Mouse (Mus musculus) B cell, adult 2 months (primary cell): ENCODE measurements at regions not wholly inside any gene's neighbourhood (a gene's known extent, or its start where the extent isn't known, plus 50 kb on each side); places are given as distances from the start of the nearest gene placed in this dataset.

Experiments used
- DNase-seq, 2 experiments: peaks; one replicate each; pipeline ENCODE4 v3.0.0; 2022

DNA sequence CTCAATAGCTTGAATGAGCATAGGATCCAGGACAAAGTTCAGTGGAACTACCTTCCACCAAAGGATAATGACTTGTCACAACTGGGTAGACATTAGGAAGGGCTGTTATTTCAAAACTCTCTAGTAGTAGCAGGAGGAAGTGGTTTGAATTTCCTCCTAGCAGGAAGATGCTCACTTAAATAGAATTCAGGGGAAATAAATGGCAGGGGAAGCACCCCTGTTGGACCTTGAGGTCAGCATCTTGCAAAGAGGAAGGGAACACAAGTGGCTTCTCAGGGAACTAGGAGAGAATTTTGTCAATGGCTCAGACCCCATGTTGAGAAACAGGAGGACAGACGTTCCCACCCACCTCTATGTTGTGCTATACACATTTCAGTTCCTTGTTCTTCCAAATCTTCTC, 178.4 kb upstream of the Jun start:
- no peak for DNase-seq

DNA sequence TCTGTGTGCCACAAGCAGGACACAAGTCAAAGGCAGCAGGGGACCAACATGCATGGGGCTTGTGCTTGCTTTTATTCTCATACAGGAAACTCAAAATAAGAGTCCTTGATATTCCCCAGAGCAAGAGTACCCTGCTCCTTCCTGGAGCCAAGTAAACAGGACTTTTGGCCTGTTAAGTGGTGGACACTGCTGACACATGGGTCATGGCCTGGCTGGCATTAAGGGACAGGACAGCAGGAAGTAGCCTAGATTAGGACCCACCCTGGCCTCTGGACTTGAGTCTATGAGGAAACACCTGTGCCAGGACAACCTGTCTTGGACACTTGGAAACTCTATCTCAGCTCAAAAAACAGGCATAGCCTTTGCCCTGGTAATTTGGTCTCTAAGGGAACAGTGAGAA, 181.0 kb upstream of the Jun start:
- no peak for DNase-seq

GRCm38 (mm10) chr4:95234030-95234555, 182.1 kb upstream of the Jun start:
- no peak for DNase-seq

DNA sequence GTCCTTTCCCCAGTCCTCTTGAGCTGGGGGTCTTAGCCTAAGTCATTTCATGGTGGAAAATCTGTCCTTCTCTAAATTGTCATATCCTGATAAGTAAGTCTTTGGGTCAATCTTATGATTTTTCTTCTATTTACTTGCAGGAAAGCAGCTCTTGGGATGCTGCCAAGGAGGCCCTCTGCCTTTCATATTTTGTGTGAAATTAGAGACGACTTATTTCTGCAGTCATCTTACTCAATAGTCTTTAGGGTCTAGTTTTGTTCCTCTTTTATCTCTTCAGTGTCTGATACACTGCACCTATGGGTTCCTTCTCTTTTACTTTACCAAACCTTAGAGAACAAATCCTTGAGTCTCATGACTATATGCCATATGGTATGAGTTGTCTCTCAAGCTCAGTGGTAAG, 196.0 kb upstream of the Jun start:
- no peak for DNase-seq

DNA sequence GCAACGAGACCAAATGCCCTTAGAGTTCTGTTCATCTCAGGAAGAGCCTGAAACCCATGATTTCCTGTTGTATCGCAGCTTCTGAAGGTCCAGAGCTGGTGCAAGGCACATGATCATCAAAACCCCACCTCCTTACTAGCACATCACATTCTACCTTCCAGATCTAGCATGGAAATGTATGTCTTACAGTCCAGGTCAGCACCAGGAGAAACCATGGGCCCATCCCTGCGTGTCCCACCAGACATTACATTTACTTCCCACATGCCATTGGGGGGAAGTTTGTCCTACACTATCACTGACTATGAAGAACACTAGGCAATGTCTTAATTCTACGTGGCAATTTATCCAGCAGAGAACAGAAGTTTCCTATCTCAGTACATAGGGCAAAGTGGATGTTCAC, 197.0 kb upstream of the Jun start:
- DNase-seq: no peak

DNA sequence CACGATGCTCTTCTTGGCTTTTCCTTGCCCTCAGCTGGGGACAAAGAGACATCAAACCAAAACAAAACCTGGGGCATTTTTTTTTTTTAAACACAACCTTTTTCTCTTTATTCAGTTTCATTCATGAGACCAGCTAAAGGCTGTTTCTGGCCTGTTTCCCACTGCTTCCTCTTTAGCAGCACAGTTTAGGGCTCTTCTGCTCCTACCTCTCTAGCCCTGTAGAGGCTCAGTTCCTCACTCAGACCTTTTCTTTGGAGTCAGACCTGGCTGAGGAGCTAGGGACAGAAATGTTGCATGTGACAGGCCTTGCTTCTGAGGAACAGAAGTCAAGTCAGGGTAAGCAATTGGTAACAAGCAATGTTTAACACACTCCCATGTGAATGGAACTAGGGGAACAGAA, 198.1 kb upstream of the Jun start:
- no peak for DNase-seq

DNA sequence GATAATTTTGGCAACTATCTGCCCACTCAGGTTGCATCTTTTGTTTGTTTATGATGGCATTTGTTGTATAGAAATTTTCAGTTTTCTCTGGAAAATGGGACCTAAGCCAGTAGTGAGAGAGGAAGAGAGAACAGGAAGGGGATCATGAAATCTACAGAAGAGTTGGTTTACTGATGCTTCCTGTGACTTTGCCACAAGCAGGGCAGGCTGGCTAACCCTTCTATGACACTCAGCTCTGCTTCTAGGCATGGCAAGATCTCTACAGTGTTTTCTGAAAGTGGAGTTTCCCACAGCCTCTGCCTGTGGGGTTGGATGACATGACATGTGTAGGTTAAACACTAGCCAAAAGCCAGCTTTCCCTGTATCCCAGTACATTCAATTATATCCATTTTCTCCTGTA, 217.7 kb upstream of the Jun start:
- DNase-seq: no peak

- no peak for DNase-seq
Observed at GRCm38 (mm10) chr4:95270389-95270788, 218.4 kb upstream of the Jun start.

DNA sequence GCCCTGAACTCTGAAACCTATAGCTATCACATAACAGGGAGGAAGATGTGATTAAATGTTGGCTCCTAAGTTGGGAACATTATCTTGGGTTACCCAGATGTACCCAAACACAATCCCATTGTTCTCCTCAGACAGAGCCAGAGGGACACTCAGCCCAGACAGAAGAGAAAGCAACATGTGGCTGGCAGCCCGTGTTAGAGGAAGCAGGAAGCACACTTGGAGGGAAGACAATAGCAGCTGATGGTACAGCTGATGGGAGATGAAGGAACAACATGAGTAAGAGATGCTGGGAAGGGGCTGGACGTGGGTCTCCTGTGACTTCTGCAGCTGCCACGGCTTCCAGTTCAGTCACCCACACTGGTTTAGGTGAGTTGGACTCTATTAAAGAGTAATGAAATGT, 224.2 kb upstream of the Jun start:
- DNase-seq: no peak

GRCm38 (mm10) chr4:95277989-95278713, 226.1 kb upstream of the Jun start:
- DNase-seq: peak; percentile 39 to 42

GRCm38 (mm10) chr4:95278714-95279095, 226.7 kb upstream of the Jun start:
- no peak for DNase-seq

DNA sequence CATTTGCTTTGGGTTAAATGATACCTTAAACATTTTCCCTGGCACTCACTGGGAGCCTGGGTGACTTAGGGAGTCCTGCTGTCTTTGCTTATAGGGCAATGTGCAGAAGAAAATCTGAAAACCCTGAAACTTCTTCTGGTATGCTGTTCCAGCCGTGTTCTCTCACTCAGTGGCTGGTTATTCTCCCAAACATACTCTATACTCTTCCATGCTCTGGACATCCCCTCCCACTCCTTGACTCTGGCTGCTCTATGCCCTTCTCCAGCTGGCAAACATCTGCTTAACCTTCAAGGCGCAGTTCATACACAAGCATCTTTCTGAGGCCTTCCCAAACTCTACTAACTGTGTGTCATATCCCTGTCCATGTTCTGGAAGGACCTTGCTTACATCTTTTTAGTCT, 227.2 kb upstream of the Jun start:
- no peak for DNase-seq

- no peak for DNase-seq
Observed at GRCm38 (mm10) chr4:95282083-95282482, 230.1 kb upstream of the Jun start.

DNA sequence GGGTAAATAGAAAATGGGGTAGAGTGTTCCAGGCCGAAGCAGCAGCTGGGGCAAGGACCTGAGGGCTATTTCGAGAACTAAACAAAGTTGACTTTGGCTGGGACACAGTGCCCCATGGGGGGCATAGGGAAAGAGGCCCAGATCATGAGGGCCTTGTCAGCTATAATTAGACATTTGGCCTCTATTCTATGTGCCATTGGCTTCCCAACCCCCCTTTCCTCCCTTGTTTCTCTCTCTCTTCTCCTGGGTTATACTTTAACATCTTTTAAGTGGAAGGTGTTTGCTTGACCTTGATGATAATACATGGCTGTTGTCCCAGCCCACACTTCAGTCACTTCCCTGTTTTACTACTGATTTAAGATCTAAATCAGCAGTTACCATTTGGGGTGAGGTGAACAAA, 231.8 kb upstream of the Jun start:
- DNase-seq: no peak

GRCm38 (mm10) chr4:95284192-95284591, 232.2 kb upstream of the Jun start:
- no peak for DNase-seq

GRCm38 (mm10) chr4:95284696-95285095, 232.7 kb upstream of the Jun start:
- no peak for DNase-seq

DNA sequence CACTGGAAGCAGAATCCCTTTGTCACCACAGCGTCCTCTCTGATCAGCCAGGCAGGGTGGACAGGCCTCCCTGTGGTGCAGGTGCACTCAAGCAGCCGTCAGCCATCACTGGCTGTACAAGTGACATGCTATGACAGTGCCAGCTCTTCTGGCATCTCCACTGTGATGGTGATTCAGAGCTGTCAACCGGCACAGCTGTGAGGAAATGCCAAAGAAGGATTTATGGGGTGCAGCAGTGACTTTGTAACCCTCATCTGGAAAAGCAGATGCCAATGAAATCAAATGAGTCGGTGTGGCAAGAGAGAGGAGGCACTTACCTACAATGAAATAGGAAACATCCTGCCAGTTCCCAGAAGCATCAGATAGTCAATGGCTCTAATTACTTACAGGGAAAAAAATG, 238.3 kb upstream of the Jun start:
- no peak for DNase-seq

- DNase-seq: no peak
Observed at GRCm38 (mm10) chr4:95294110-95294509, 242.1 kb upstream of the Jun start.

GRCm38 (mm10) chr4:95301907-95302306, 249.9 kb upstream of the Jun start:
- DNase-seq: no peak

- DNase-seq: peak; percentile 75
Observed at GRCm38 (mm10) chr4:95303337-95303736, 251.3 kb upstream of the Jun start.

DNA sequence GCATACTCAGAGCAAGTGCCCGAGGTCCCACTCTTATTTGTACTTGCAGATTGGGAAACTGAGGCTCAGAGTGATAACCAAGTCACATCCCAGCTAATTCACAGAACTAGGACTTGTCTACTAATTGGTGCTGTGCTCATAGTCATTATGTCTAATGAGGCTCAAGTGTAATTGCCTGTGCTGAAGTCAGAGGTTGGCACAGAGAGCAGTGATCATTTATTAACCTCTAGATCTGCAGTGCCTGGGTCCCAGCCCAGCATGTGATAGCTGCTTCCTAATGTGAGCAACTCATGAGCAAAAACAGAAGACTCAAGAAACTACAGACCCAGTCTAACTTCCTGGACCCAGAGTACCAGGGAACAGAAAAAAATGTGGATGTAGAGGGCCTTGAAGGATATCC, 252.0 kb upstream of the Jun start:
- DNase-seq: peak in 1 of 2 experiments; percentile 3

DNA sequence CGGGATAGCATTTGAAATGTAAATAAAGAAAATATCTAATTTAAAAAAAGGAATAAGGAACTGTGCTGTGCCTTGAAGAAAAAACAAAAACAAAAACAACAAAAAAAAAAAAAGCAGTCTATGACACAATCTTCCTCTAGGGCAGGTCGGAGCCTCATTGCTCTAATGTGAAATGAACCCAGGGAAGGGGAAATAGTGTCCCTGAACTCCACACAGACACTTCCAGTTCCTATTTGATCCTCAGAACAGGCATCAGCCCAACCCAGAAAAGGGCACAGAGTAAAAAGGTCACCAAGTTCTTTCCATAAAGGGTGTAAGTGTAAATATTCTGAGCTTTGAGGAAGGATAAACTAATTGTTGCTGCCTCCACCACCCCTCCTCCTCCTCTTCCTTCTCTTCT, 250.2 kb upstream of the Fggy start:
- no peak for DNase-seq

GRCm38 (mm10) chr4:95308469-95308895, 248.8 kb upstream of the Fggy start:
- DNase-seq: no peak

GRCm38 (mm10) chr4:95310410-95310809, 246.9 kb upstream of the Fggy start:
- DNase-seq: no peak

- no peak for DNase-seq
Observed at GRCm38 (mm10) chr4:95317821-95318290, 239.5 kb upstream of the Fggy start.
